Comparison of ENCODE assay signal across 8 mouse cellular contexts in the genomic region with DNA sequence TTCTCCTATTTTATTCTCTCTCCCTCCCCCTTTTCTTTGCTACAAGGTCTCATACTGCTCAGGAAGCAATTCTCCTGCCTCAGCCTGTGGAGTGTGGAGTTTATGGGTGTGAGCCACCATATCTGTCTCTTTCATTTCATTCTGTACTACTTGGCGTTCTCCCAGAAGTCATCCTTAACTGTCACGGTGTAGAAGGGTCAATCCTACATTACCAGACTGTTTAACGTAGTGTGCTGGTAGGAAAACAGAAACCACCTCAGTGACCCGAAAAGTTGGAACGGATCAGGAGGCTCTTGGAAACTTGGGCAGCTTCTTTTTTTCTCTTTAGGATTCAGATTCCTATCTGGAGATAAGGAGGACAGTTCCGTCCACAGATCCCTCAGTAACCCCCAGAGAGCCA. TPM values are rescaled to one million over a fixed set of nuclear protein-coding genes. Genes with fewer than 3 reads are reported as not detected.
A peak's percentile ranks its signal among the peaks of the same experiment; 100 is the strongest.
DNase-seq lines count a peak whose midpoint lies in the region; ATAC-seq and TF ChIP-seq lines count a peak whose summit lies in the region.

No protein-coding gene starts in this region.

- DNase-seq in kidney, adult 2 months, result peak; percentile 62
- DNase-seq in kidney, postnatal 14 days, result no peak
- DNase-seq in embryonic facial prominence, embryonic 10.5 days (ENCODE audit: low spot score), result no peak
- peak; percentile 20 for DNase-seq in induced T-regulatory cell, adult 2 months (ENCODE audit: low read depth)
- DNase-seq in left cerebral cortex, adult 11 months (ENCODE audit: low spot score), result no peak
- DNase-seq in thymus, postnatal 0 days (ENCODE audit: low spot score), result no peak

- H3K27me3 ChIP-seq in kidney, adult 2 months (replicated peaks; ENCODE audit: control insufficient read depth, insufficient read depth, low read length), result no peaks in the 10 kb centered on the region
- no peaks in the 10 kb centered on the region for H3K27me3 ChIP-seq in embryonic facial prominence, embryonic 10.5 days (replicated peaks; ENCODE audit: low read depth, poor library complexity, severe bottlenecking)
- H3K27me3 ChIP-seq in midbrain, embryonic 13.5 days, result no peaks in the 10 kb centered on the region

- peak overlapping the region; percentile 75 for H3K4me2 ChIP-seq in midbrain, embryonic 13.5 days (replicated peaks)

- H3K9me3 ChIP-seq in embryonic facial prominence, embryonic 10.5 days, result no peaks in the 10 kb centered on the region
- no peaks in the 10 kb centered on the region for H3K9me3 ChIP-seq in midbrain, embryonic 13.5 days

- H3K4me1 ChIP-seq in kidney, adult 2 months (ENCODE audit: control insufficient read depth, insufficient read depth, low read length), result peaks cover 6% of the 10 kb centered on the region
- H3K4me1 ChIP-seq in embryonic facial prominence, embryonic 10.5 days, result peaks cover 36% of the 10 kb centered on the region
- H3K4me1 ChIP-seq in midbrain, embryonic 13.5 days (replicated peaks), result peaks cover 25% of the 10 kb centered on the region

- peak overlapping the region; percentile 99 for H3K9ac ChIP-seq in midbrain, embryonic 13.5 days (replicated peaks)

- peak overlapping the region; percentile 95 for H3K4me3 ChIP-seq in kidney, adult 2 months (ENCODE audit: insufficient read depth, low read depth, low read length)
- peak overlapping the region; percentile 85 for H3K4me3 ChIP-seq in embryonic facial prominence, embryonic 10.5 days
- H3K4me3 ChIP-seq in midbrain, embryonic 13.5 days (replicated peaks), result peak overlapping the region; percentile 92

- TF ChIP-seq POLR2A in kidney, adult 2 months (IDR thresholded peaks at IDR 0.05; ENCODE audit: low read depth, low read length), result no peak

- 5% methylated on average over 6 of the region's 6 CpGs for WGBS in kidney, adult 2 months
- 12% methylated on average over 6 of the region's 6 CpGs for WGBS in embryonic facial prominence, embryonic 10.5 days
- 10% methylated on average over 6 of the region's 6 CpGs for WGBS in midbrain, embryonic 13.5 days

- 0 out of 2 replicates have a peak, but pooled peaks have one; percentile 0 for ATAC-seq in midbrain, embryonic 13.5 days
- no peak for ATAC-seq in erythroid progenitor cell, adult 5-6 weeks (replicated peaks; ENCODE audit: low FRiP score, poor library complexity, severe bottlenecking)

- H3K27ac ChIP-seq in kidney, adult 2 months (ENCODE audit: insufficient read depth, low read depth, low read length), result peak overlapping the region; percentile 96
- peak overlapping the region; percentile 99 for H3K27ac ChIP-seq in embryonic facial prominence, embryonic 10.5 days (replicated peaks)
- peak overlapping the region; percentile 100 for H3K27ac ChIP-seq in midbrain, embryonic 13.5 days

- no peak for TF ChIP-seq CTCF in kidney, adult 2 months (conservative IDR thresholded peaks at IDR 0.05; ENCODE audit: insufficient read depth, insufficient read length, low read depth, low read length)

- H3K36me3 ChIP-seq in kidney, adult 2 months (ENCODE audit: control insufficient read depth, insufficient read depth, low read length), result no peaks in the 10 kb centered on the region
- no peaks in the 10 kb centered on the region for H3K36me3 ChIP-seq in embryonic facial prominence, embryonic 10.5 days (replicated peaks)
- no peaks in the 10 kb centered on the region for H3K36me3 ChIP-seq in midbrain, embryonic 13.5 days

RNA-seq across cellular contexts. Expression of a gene that starts 0.8 kb away (rescaled TPM):
- 13.2 and 15.6 TPM in 2 replicates for polyA plus RNA-seq in kidney, adult 2 months (2012; rRNA removed)
- 20.2 and 21.4 TPM in 2 replicates for polyA plus RNA-seq in embryonic facial prominence, embryonic 10.5 days (2016; fragmentation: Nextera tagmentation; extraction: Ambion mirVana)
- polyA plus RNA-seq in midbrain, embryonic 13.5 days (2015; fragmentation: Nextera tagmentation; extraction: Ambion mirVana), result 79.8 and 82.7 TPM in 2 replicates
- total RNA-seq in erythroid progenitor cell, adult 5-6 weeks (2015; ENCODE audit: low replicate concordance), result 7.1 and 8.6 TPM in 2 replicates
- total RNA-seq in erythroid progenitor cell, adult 5-6 weeks (2017; ENCODE audit: low replicate concordance), result 2.0 and 7.8 TPM in 2 replicates
- 6.2 and 7.0 TPM in 2 replicates for polyA plus RNA-seq in thymus, postnatal 0 days (2015; fragmentation: Nextera tagmentation; extraction: Ambion mirVana)

Comparison
In these comparisons a context has a peak if more than half of its experiments do, and no peak if none do; other contexts are left out.
1. DNase-seq: peak in kidney, adult 2 months (single experiment) and induced T-regulatory cell, adult 2 months (single experiment); none in kidney, postnatal 14 days (single experiment), embryonic facial prominence, embryonic 10.5 days (single experiment), left cerebral cortex, adult 11 months (single experiment) and thymus, postnatal 0 days (single experiment).
2. Peak in every context shown above with its lines, with median percentiles within 50 percentile points of each other: H3K27ac ChIP-seq and H3K4me3 ChIP-seq.